Mouse (Mus musculus) thymus, postnatal 10 days (tissue): ENCODE results near the gene Zbtb37.

Experiments used
- DNase-seq, 2 experiments: peaks; one replicate each; pipeline ENCODE4 v3.0.0; 2021; ENCODE audit warnings: low spot score in 2 of 2

Gene Zbtb37

DNA sequence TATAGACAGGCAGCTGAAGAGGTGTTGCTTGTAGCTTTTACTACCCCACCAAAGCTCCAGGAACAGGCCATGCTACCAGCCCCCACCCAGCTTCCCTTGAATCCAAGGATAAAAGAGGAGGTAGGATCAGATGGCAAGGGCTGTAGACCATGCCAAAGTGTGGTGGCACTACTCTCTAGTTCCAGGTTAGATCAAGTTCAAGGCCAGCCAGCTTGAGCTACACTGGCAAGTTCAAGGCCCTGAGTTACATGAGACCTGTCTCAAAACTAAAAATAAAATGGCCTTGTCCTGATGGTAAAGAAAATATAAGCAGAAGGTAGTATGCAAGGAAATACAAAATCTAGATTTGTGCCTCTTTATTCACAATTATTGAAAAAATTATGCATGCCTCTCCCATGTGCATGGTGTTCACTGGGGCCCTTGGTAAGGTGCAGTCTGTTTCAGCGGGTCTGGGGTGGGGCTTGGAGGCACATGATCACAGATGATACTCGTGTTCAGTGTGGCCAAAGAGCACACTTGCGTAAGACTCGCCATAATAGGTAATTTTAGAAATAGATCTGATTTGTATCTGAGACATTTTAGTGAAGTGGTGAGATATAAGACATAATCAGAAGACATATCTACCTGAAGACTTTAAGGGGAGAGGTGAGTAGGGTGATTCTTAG lies 56.4 kb downstream of the Zbtb37 start, which contains the start of gene Serpinc1:
TSS of gene Serpinc1 (plus strand) at position 515 of the 665 bp plus-strand sequence.
- DNase-seq: no peak

DNA sequence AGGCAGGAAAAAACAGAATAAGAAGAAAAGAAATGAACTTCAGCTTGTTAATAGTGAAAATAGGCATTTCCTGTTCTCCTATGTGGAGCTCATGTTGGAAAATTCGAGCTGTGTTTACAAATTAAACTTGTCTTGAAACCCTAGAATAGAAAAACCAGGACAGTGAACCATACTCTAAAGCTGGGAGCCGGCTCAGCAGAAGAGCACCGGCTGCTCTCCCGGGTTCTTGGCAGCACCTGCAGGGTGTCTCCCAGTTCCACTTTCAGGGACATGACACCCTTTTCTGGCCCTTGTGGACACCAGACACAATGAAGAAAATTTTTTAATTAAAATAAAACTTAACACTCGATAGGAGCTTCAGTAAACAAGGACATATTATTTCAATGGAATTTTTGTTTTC lies 66.0 kb downstream of the Zbtb37 start:
- no peak for DNase-seq

DNA sequence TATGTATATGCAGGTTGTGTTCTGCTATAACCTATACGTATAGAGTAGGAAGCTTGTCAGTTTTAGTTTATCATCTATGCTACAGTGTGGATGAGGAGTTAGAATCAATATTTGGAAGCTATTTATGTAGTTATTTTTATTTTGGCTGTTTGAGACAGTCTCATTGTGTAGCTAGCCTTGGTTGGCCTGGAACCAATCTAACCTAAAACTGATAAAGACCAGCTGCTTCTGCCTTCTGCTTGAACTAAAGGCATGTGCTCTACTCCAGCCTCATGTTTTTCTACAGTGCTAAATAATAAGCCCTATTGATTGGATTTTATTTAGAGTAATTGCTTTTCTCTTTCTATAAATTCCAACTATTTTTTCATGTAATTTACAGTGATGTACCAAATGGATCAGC lies 67.4 kb downstream of the Zbtb37 start:
- DNase-seq: no peak

DNA sequence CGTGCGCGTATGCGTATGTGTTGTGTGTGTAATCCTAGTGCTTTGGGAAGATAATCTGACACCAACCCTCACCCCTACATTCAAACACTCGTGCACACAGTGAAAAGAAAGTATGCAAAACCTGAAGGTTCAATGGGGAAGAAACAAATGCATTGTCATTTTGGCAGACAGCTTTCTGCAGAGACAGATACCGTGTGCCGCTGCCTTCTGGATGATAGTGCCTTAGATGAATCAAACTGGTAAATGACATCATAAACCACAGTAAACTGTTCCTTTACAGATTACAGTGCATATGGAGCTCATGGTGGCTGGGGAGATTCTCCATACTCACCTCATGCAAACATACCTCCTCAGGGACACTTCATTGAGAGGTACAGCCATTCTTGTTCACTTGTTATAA lies 71.5 kb downstream of the Zbtb37 start:
- DNase-seq: no peak
